Mouse (Mus musculus) MEL (cell line): ENCODE measurements at regions not wholly inside any gene's neighbourhood (a gene's known extent, or its start where the extent isn't known, plus 50 kb on each side); places are given as distances from the start of the nearest gene placed in this dataset.

ENCODE experiments used
- DNase-seq: peaks from one replicate; pipeline ENCODE4 v3.0.0; 2011; ENCODE audit warnings: low read depth, low spot score
- H3K27ac ChIP-seq: 2 replicates; pipeline ENCODE4 v1.5.1; 2012; ENCODE audit warnings: low read depth, mild to moderate bottlenecking, control low read depth, low read length, moderate library complexity; ENCODE audit not compliant: control insufficient read depth
- H3K27me3 ChIP-seq, 2 experiments: fragments of 150-350 bp in 1 of 2; sonication (generic) in 1 of 2; 2 replicates each; pipeline ENCODE4 v1.6.1; 2012; ENCODE audit warnings: low read length in 2 of 2, mild to moderate bottlenecking in 2 of 2, improper control_type of control experiment in 1 of 2, moderate library complexity in 1 of 2; ENCODE audit not compliant: insufficient read depth in 2 of 2, control insufficient read depth in 1 of 2
- H3K36me3 ChIP-seq, 2 experiments: 2 replicates each; pipeline ENCODE4 v1.6.1; 2012 to 2014; ENCODE audit warnings: low read length in 2 of 2, improper control_type of control experiment in 1 of 2, inconsistent platforms in 1 of 2, mild to moderate bottlenecking in 1 of 2; ENCODE audit not compliant: insufficient read depth in 2 of 2, control insufficient read depth in 1 of 2
- H3K4me1 ChIP-seq, 2 experiments: fragments of 150-350 bp in 1 of 2; sonication (generic) in 1 of 2; 2 replicates each; pipeline ENCODE4 v1.6.1; 2012; ENCODE audit warnings: low read length in 2 of 2, improper control_type of control experiment in 1 of 2, mild to moderate bottlenecking in 1 of 2; ENCODE audit not compliant: insufficient read depth in 2 of 2, control insufficient read depth in 1 of 2
- H3K4me3 ChIP-seq, 2 experiments: fragments of 150-350 bp in 1 of 2; sonication (generic) in 1 of 2; 2 replicates each; pipeline ENCODE4 v1.5.1; 2012; ENCODE audit warnings: low read depth in 2 of 2, low read length in 2 of 2, mild to moderate bottlenecking in 2 of 2, moderate library complexity in 2 of 2, control low read depth in 1 of 2, improper control_type of control experiment in 1 of 2; ENCODE audit not compliant: control insufficient read depth in 1 of 2, insufficient read depth in 1 of 2
- H3K79me2 ChIP-seq: 2 replicates; pipeline ENCODE4 v1.6.1; 2012; ENCODE audit warnings: mild to moderate bottlenecking, low read length, moderate library complexity; ENCODE audit not compliant: control insufficient read depth, poor library complexity, insufficient read depth
- H3K9ac ChIP-seq: 2 replicates; pipeline ENCODE4 v1.6.1; 2012; ENCODE audit warnings: low read depth, mild to moderate bottlenecking, control low read depth, low read length, moderate library complexity; ENCODE audit not compliant: control insufficient read depth, poor library complexity, severe bottlenecking
- H3K9me3 ChIP-seq: fragments of 150-350 bp; sonication (generic); replicated peaks from 2 replicates; pipeline ENCODE4 v1.6.1; 2012; ENCODE audit warnings: mild to moderate bottlenecking, low read length, improper control_type of control experiment, moderate library complexity; ENCODE audit not compliant: insufficient read depth
- CHD1 ChIP-seq: IDR thresholded peaks from 2 replicates; pipeline ENCODE4 v1.6.1; 2012; ENCODE audit warnings: low read depth, mild to moderate bottlenecking, inconsistent platforms, low read length, improper control_type of control experiment
- CHD2 ChIP-seq: IDR thresholded peaks from 2 replicates; pipeline ENCODE4 v1.6.1; 2011; ENCODE audit warnings: low read length, improper control_type of control experiment
- CTCF ChIP-seq, 3 experiments: IDR thresholded peaks in 2 of 3; conservative IDR thresholded peaks in 1 of 3; 2 replicates each; pipeline ENCODE4 v1.5.1; 2011 to 2012; ENCODE audit warnings: low read length in 3 of 3, low read depth in 2 of 3, mild to moderate bottlenecking in 2 of 3, improper control_type of control experiment in 1 of 3, inconsistent platforms in 1 of 3, mixed read lengths in 1 of 3, moderate library complexity in 1 of 3; ENCODE audit not compliant: control insufficient read depth in 1 of 3, insufficient read depth in 1 of 3, poor library complexity in 1 of 3, severe bottlenecking in 1 of 3
- ETS1 ChIP-seq: IDR thresholded peaks from 2 replicates; pipeline ENCODE4 v1.6.1; 2012; ENCODE audit warnings: low read depth, mild to moderate bottlenecking, inconsistent platforms, low read length, improper control_type of control experiment, moderate library complexity
- GABPA ChIP-seq: IDR thresholded peaks from 2 replicates; pipeline ENCODE4 v1.6.1; 2012; ENCODE audit warnings: low read depth, mild to moderate bottlenecking, inconsistent platforms, low read length, improper control_type of control experiment, moderate library complexity
- KAT2A ChIP-seq: conservative IDR thresholded peaks from 2 replicates; pipeline ENCODE4 v1.6.1; 2012; ENCODE audit warnings: low read depth, low read length, improper control_type of control experiment, inconsistent platforms
- MAFK ChIP-seq: IDR thresholded peaks from 2 replicates; pipeline ENCODE4 v1.6.1; 2011; ENCODE audit warnings: low read depth, mild to moderate bottlenecking, low read length, improper control_type of control experiment, borderline replicate concordance
- MAX ChIP-seq: IDR thresholded peaks from 2 replicates; pipeline ENCODE4 v1.6.1; 2011; ENCODE audit warnings: low read length, improper control_type of control experiment
- MAZ ChIP-seq: IDR thresholded peaks from 2 replicates; pipeline ENCODE4 v1.6.1; 2012; ENCODE audit warnings: low read depth, mild to moderate bottlenecking, inconsistent platforms, low read length, improper control_type of control experiment
- MEF2A ChIP-seq: IDR thresholded peaks from 2 replicates; pipeline ENCODE4 v1.6.1; 2014; ENCODE audit warnings: low read depth, mild to moderate bottlenecking, inconsistent platforms, low read length, improper control_type of control experiment; ENCODE audit not compliant: poor library complexity, insufficient replicate concordance, severe bottlenecking; ENCODE audit errors: extremely low read depth
- MYC ChIP-seq: IDR thresholded peaks from 2 replicates; pipeline ENCODE4 v1.6.1; 2011; ENCODE audit warnings: low read depth, mild to moderate bottlenecking, low read length, improper control_type of control experiment, moderate library complexity
- NELFE ChIP-seq: IDR thresholded peaks from 2 replicates; pipeline ENCODE4 v1.6.1; 2011; ENCODE audit warnings: low read depth, low read length, improper control_type of control experiment
- POLR2AphosphoS2 ChIP-seq: IDR thresholded peaks from 2 replicates; pipeline ENCODE4 v1.6.1; 2011; ENCODE audit warnings: low read length, improper control_type of control experiment
- POLR2AphosphoS5 ChIP-seq: IDR thresholded peaks from 2 replicates; pipeline ENCODE4 v1.6.1; 2012; ENCODE audit warnings: low read depth, borderline replicate concordance, mild to moderate bottlenecking, inconsistent platforms, low read length, moderate library complexity, mixed read lengths
- RAD21 ChIP-seq: IDR thresholded peaks from 2 replicates; pipeline ENCODE4 v1.6.1; 2011; ENCODE audit warnings: mild to moderate bottlenecking, low read depth, low read length, improper control_type of control experiment
- SMC3 ChIP-seq: IDR thresholded peaks from 2 replicates; pipeline ENCODE4 v1.6.1; 2011; ENCODE audit warnings: low read depth, low read length, improper control_type of control experiment
- TBP ChIP-seq: IDR thresholded peaks from 2 replicates; pipeline ENCODE4 v1.8.0; 2011; ENCODE audit warnings: low read depth, low read length, improper control_type of control experiment
- TCF12 ChIP-seq: IDR thresholded peaks from 2 replicates; pipeline ENCODE4 v1.6.1; 2014; ENCODE audit warnings: low read depth, mild to moderate bottlenecking, inconsistent platforms, low read length, improper control_type of control experiment, moderate library complexity
- USF1 ChIP-seq: IDR thresholded peaks from 2 replicates; pipeline ENCODE4 v1.6.1; 2014; ENCODE audit warnings: low read depth, mild to moderate bottlenecking, inconsistent platforms, low read length, improper control_type of control experiment, moderate library complexity
- ZKSCAN1 ChIP-seq: IDR thresholded peaks from 2 replicates; pipeline ENCODE4 v1.6.1; 2012; ENCODE audit warnings: low read depth, mild to moderate bottlenecking, inconsistent platforms, low read length, improper control_type of control experiment, moderate library complexity
- ZMIZ1 ChIP-seq: IDR thresholded peaks from 2 replicates; pipeline ENCODE4 v1.6.1; 2012; ENCODE audit warnings: low read depth, mild to moderate bottlenecking, inconsistent platforms, low read length, improper control_type of control experiment, moderate library complexity
- ZNF384 ChIP-seq: IDR thresholded peaks from 2 replicates; pipeline ENCODE4 v1.6.1; 2012; ENCODE audit warnings: low read depth, mild to moderate bottlenecking, inconsistent platforms, low read length, improper control_type of control experiment

GRCm38 (mm10) chr2:133020173-133020837, 74.6 kb upstream of the Fermt1 start:
- H3K27ac ChIP-seq: no peak overlapping the region
- H3K36me3 ChIP-seq: no peaks in the 10 kb centered on the region
- H3K9ac ChIP-seq: no peak overlapping the region
- peak; percentile 67 for TF ChIP-seq RAD21
- TF ChIP-seq POLR2AphosphoS2: no peak
- TF ChIP-seq TCF12: no peak
- TF ChIP-seq CTCF (IDR thresholded peaks at IDR 0.05 in 2 of 3, conservative IDR thresholded peaks at IDR 0.05 in 1 of 3; ENCODE audit: control insufficient read depth in 1 of 3, insufficient read depth in 1 of 3, low read depth in 2 of 3, low read length in 3 of 3, poor library complexity in 1 of 3, severe bottlenecking in 1 of 3): peak; percentile 60 to 80 (median 67)
- TF ChIP-seq TBP: no peak
- TF ChIP-seq SMC3: peak; percentile 68
- no peak for TF ChIP-seq ZMIZ1
- TF ChIP-seq USF1: no peak
- TF ChIP-seq POLR2AphosphoS5: no peak
- no peak for TF ChIP-seq ZKSCAN1
- TF ChIP-seq KAT2A: no peak
- no peak for TF ChIP-seq ETS1
- H3K4me1 ChIP-seq: no peaks in the 10 kb centered on the region
- peak; percentile 50 for DNase-seq
- H3K9me3 ChIP-seq: no peaks in the 10 kb centered on the region
- H3K79me2 ChIP-seq: no peaks in the 10 kb centered on the region
- no peaks in the 10 kb centered on the region for H3K27me3 ChIP-seq
- no peak overlapping the region for H3K4me3 ChIP-seq

GRCm38 (mm10) chr2:133021244-133021643, 75.5 kb upstream of the Fermt1 start:
- no peaks in the 10 kb centered on the region for H3K27me3 ChIP-seq
- H3K9me3 ChIP-seq: no peaks in the 10 kb centered on the region
- TF ChIP-seq MEF2A (no peak), ZNF384 (no peak), ZKSCAN1 (no peak), MAX (no peak), POLR2AphosphoS5 (no peak), MAZ (no peak), MYC (no peak), ZMIZ1 (no peak), NELFE (no peak), CHD2 (no peak), USF1 (no peak), CHD1 (no peak), GABPA (no peak), MAFK (no peak)
- no peak for DNase-seq
- H3K4me1 ChIP-seq: no peaks in the 10 kb centered on the region
- H3K36me3 ChIP-seq: no peaks in the 10 kb centered on the region
- no peak overlapping the region for H3K9ac ChIP-seq
- H3K4me3 ChIP-seq: no peak overlapping the region
- no peaks in the 10 kb centered on the region for H3K79me2 ChIP-seq
- no peak overlapping the region for H3K27ac ChIP-seq
